Mouse (Mus musculus) small intestine, adult 2 months (tissue): ENCODE data around the gene Ccdc151. TPM values are rescaled to one million over a fixed set of nuclear protein-coding genes. Genes with fewer than 3 reads are reported as not detected.

ENCODE experiments used
- H3K27ac ChIP-seq: fragments of 200-500 bp; 2 replicates; pipeline ENCODE4 v1.5.1; 2012; ENCODE audit warnings: low read depth, low read length, control low read depth, inconsistent platforms; ENCODE audit not compliant: insufficient read depth
- H3K27me3 ChIP-seq: fragments of 200-500 bp; 2 replicates; pipeline ENCODE4 v1.6.1; 2012; ENCODE audit warnings: mild to moderate bottlenecking, moderate library complexity, low read length, inconsistent platforms; ENCODE audit not compliant: control insufficient read depth, insufficient read depth
- H3K36me3 ChIP-seq: fragments of 200-500 bp; 2 replicates; pipeline ENCODE4 v1.6.1; 2012; ENCODE audit warnings: mild to moderate bottlenecking, low read length, control low read depth, inconsistent platforms; ENCODE audit not compliant: control insufficient read depth, insufficient read depth
- H3K4me1 ChIP-seq: fragments of 200-500 bp; 2 replicates; pipeline ENCODE4 v1.6.1; 2012; ENCODE audit warnings: low read length, inconsistent platforms, mixed read lengths; ENCODE audit not compliant: control insufficient read depth, insufficient read depth, insufficient read length
- H3K4me3 ChIP-seq: fragments of 200-500 bp; 2 replicates; pipeline ENCODE4 v1.5.1; 2012; ENCODE audit warnings: low read depth, mild to moderate bottlenecking, control low read depth, inconsistent platforms, low read length, moderate library complexity
- CTCF ChIP-seq: fragments of 200-500 bp; IDR thresholded peaks from 2 replicates; pipeline ENCODE4 v1.5.1; 2012; ENCODE audit warnings: low read depth, mild to moderate bottlenecking, control low read depth, inconsistent platforms, low read length, moderate library complexity, mixed read lengths; ENCODE audit not compliant: insufficient replicate concordance, insufficient read length; ENCODE audit errors: extremely low read depth
- POLR2A ChIP-seq: fragments of 200-500 bp; IDR thresholded peaks from 2 replicates; pipeline ENCODE4 v1.6.1; 2012; ENCODE audit warnings: low read depth, mild to moderate bottlenecking, control low read depth, inconsistent platforms, low read length, moderate library complexity
- WGBS: fragments of 180-500 bp; shearing (Covaris S2); methylation state at CpG from one replicate; pipeline ENCODE4 v1.1.7; 2018; 5-methylcytosine and 5-hydroxymethylcytosine counted together
- polyA plus RNA-seq: library from polyadenylated mRNA; depleted of rRNA; stranded (reverse); fragments of >200 nt; gene quantifications from 2 replicates; pipeline ENCODE4 v1.2.3, GENCODE M21; 2012

The Ccdc151 gene
- polyA plus RNA-seq, 1 experiment = not detected

- Histone ChIP-seq H3K27ac (no peak overlapping the region), H3K4me1 (peaks cover 17% of the 10 kb centered on the region), H3K4me3 (peak overlapping the region; percentile 57), H3K27me3 (peaks cover 32% of the 10 kb centered on the region), H3K36me3 (no peaks in the 10 kb centered on the region)
- no peak for TF ChIP-seq POLR2A
- no peak for TF ChIP-seq CTCF
- WGBS = 5% methylated on average over 34 of the region's 34 CpGs
Observed at GRCm38 (mm10) chr9:21962416-21963059, 39.9 kb downstream of the Ccdc151 start.

- no peak overlapping the region for H3K27ac ChIP-seq
- WGBS = under 1% methylated on average over 15 of the region's 15 CpGs
- no peaks in the 10 kb centered on the region for H3K36me3 ChIP-seq
- peaks cover 17% of the 10 kb centered on the region for H3K4me1 ChIP-seq
- peak overlapping the region; percentile 57 for H3K4me3 ChIP-seq
- TF ChIP-seq POLR2A (no peak), CTCF (no peak)
- H3K27me3 ChIP-seq = peaks cover 29% of the 10 kb centered on the region
Observed at GRCm38 (mm10) chr9:21962010-21962409, 40.4 kb downstream of the Ccdc151 start.

- Histone ChIP-seq H3K4me1 (peaks cover 17% of the 10 kb centered on the region), H3K27me3 (peaks cover 29% of the 10 kb centered on the region), H3K4me3 (peak overlapping the region; percentile 57), H3K27ac (no peak overlapping the region), H3K36me3 (no peaks in the 10 kb centered on the region)
- 7% methylated on average over 35 of the region's 35 CpGs for WGBS
- TF ChIP-seq POLR2A (no peak), CTCF (no peak)
Observed at GRCm38 (mm10) chr9:21961366-21961980, 41.0 kb downstream of the Ccdc151 start.

GRCm38 (mm10) chr9:21960558-21961208 is 41.8 kb downstream of the Ccdc151 start:
- H3K27ac ChIP-seq = no peak overlapping the region
- H3K36me3 ChIP-seq = no peaks in the 10 kb centered on the region
- H3K27me3 ChIP-seq = peaks cover 29% of the 10 kb centered on the region
- no peak overlapping the region for H3K4me3 ChIP-seq
- 25% methylated on average over 26 of the region's 26 CpGs for WGBS
- H3K4me1 ChIP-seq = peaks cover 17% of the 10 kb centered on the region
- no peak for TF ChIP-seq CTCF

GRCm38 (mm10) chr9:21960135-21960534 is 42.3 kb downstream of the Ccdc151 start:
- H3K36me3 ChIP-seq = no peaks in the 10 kb centered on the region

GRCm38 (mm10) chr9:21959244-21959643 is 43.2 kb downstream of the Ccdc151 start:
- H3K36me3 ChIP-seq = no peaks in the 10 kb centered on the region
- TF ChIP-seq CTCF = no peak
- TF ChIP-seq POLR2A = no peak
- WGBS = 92% methylated on average over 7 of the region's 7 CpGs
- H3K4me1 ChIP-seq = peaks cover 17% of the 10 kb centered on the region
- peaks cover 29% of the 10 kb centered on the region for H3K27me3 ChIP-seq
- no peak overlapping the region for H3K27ac ChIP-seq
- no peak overlapping the region for H3K4me3 ChIP-seq

More at GRCm38 (mm10) chr9:21960135-21960534, 42.3 kb downstream of the Ccdc151 start:
- Histone ChIP-seq H3K27me3 (peaks cover 29% of the 10 kb centered on the region), H3K4me3 (no peak overlapping the region), H3K4me1 (peaks cover 17% of the 10 kb centered on the region), H3K27ac (no peak overlapping the region)
- WGBS = 66% methylated on average over 9 of the region's 9 CpGs
- no peak for TF ChIP-seq POLR2A
- TF ChIP-seq CTCF = no peak

GRCm38 (mm10) chr9:21958372-21958771 is 44.1 kb downstream of the Ccdc151 start:
- WGBS = 63% methylated on average over 5 of the region's 5 CpGs
- no peak for TF ChIP-seq CTCF
- no peaks in the 10 kb centered on the region for H3K36me3 ChIP-seq
- H3K27ac ChIP-seq = no peak overlapping the region
- peaks cover 28% of the 10 kb centered on the region for H3K27me3 ChIP-seq
- H3K4me1 ChIP-seq = peaks cover 17% of the 10 kb centered on the region
- H3K4me3 ChIP-seq = no peak overlapping the region
